Mouse (Mus musculus) inflammation-experienced regulatory T-cells, adult 6 months (primary cell): Measurements from ENCODE around the gene Zfp428. TPM values are rescaled to one million over a fixed set of nuclear protein-coding genes. Genes with fewer than 3 reads are reported as not detected.
A peak's percentile ranks its signal among the peaks of the same experiment; 100 is the strongest.
"Not testable (repeated sequence)": the region's sequence is repeated elsewhere in the genome, so short reads cannot be mapped to it uniquely, and the experiment has no call there.

Source experiments
- ATAC-seq: one replicate; pipeline ENCODE4 v1.8.0; 2017
- polyA plus RNA-seq, 3 experiments: library from polyadenylated mRNA; unstranded; fragments of 100-300 nt; shearing (Covaris generic); gene quantifications; one replicate each; pipeline ENCODE4 v1.2.1; 2017

Zfp428 gene
- polyA plus RNA-seq, 3 experiments from 2014 or later = 0.33 TPM; not detected in 2

- ATAC-seq = peak; percentile 89
These were observed 25.2 kb upstream of the Zfp428 start, which contains the start of gene Cadm4 for GRCm38 (mm10) chr7:24481474-24482207. TSS of gene Cadm4 (plus strand) at chr7:24482023.

GRCm38 (mm10) chr7:24482208-24483020, 24.4 kb upstream of the Zfp428 start:
- no peak for ATAC-seq

- ATAC-seq = not testable (repeated sequence)
These were observed 23.5 kb upstream of the Zfp428 start for GRCm38 (mm10) chr7:24483291-24483690.

DNA sequence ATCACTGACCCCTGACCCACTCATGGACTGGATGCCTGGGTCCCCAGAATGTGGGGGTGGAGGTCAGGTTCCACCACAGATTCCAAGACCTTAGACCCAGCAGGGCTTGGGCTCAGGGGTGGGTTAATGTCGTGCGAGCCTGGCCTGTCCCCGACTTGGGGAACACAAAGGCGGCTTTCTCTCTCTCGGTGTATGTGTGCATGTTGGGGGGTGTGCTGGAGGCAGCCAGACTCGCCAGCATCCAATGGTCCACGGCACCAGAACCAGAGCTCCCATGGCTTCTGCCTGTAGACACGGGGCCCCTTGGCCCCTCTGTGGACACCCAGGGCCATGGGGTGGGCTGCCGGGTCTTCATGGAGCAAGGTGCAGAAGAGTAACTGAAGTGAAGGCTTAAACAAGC, 21.3 kb upstream of the Zfp428 start:
- no peak for ATAC-seq

- ATAC-seq = no peak
These were observed 20.1 kb upstream of the Zfp428 start for GRCm38 (mm10) chr7:24486654-24487130.

DNA sequence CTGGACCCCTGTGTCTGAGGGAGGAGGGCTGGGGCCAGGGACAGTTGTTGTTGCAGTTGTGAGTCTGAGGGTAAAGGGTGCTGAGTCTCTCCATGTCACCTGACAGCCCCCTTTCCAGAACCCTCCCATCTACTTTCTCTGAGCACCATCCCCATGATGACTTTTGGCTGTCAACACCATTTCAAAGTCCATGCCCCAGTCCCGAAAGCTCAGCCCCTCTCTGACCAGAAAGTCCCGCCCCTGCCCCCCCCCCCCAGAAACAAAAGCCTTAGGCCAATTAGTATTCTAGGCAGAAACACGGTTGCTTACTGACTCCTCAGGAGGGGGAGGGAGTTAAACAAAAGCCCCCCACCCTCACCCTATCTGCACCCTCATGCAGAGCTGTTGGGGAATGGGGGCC, 19.4 kb upstream of the Zfp428 start:
- no peak for ATAC-seq

GRCm38 (mm10) chr7:24488303-24488702, 18.5 kb upstream of the Zfp428 start:
- ATAC-seq = no peak

DNA sequence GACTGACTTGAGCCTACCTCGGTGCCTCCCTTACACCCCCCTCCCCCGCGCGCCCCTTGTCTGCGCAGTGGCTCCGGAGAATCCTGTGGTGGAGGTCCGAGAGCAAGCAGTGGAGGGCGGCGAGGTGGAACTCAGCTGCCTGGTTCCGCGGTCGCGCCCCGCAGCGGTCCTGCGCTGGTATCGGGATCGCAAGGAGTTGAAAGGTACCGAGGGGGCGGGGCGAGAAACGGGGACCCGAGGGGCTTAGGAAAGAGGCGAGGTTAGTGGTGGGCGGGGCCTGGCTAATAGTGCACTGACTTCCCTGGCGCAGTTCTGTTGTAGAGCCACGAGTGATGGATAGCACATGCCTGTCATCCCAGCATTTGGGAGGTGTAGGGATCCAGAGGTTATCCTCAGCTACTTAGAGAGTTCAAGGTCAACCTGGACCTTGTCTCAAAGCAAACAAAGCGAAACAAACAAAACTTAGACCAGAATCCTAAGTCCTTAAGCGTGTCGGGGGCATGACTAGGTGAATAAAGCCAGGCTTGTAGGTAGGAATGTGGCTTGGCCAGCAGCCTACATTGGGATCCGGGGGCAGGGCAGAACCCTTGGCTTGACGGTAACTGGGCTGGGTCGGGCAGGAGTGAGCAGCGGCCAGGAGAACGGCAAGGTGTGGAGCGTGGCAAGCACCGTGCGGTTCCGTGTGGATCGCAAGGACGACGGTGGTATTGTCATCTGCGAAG, 6.8 kb upstream of the Zfp428 start:
- ATAC-seq = no peak

DNA sequence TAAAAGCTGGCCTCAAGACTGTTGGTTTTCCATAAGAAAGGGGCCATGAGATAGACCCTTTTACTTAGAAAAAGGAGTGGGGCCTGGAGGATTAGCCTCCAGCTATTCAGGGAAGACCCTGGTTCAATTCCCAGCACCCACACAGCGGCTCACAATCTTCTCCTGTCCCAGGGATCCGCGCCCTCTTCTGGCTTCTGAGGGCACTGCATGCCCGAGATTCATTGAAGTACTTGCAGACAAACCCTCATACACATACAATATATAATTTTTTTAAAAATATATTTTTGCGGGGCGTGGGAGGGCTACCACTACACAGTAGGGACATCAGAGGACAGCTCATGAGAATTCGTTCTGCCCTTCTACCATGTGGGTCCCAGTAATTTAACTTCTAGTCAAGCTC, 5.9 kb upstream of the Zfp428 start:
- ATAC-seq = no peak

- ATAC-seq = no peak
These were observed 5.3 kb upstream of the Zfp428 start for GRCm38 (mm10) chr7:24501492-24501891.

GRCm38 (mm10) chr7:24504004-24504403, 2.8 kb upstream of the Zfp428 start:
- no peak for ATAC-seq

GRCm38 (mm10) chr7:24504868-24505267, 1.9 kb upstream of the Zfp428 start:
- no peak for ATAC-seq

DNA sequence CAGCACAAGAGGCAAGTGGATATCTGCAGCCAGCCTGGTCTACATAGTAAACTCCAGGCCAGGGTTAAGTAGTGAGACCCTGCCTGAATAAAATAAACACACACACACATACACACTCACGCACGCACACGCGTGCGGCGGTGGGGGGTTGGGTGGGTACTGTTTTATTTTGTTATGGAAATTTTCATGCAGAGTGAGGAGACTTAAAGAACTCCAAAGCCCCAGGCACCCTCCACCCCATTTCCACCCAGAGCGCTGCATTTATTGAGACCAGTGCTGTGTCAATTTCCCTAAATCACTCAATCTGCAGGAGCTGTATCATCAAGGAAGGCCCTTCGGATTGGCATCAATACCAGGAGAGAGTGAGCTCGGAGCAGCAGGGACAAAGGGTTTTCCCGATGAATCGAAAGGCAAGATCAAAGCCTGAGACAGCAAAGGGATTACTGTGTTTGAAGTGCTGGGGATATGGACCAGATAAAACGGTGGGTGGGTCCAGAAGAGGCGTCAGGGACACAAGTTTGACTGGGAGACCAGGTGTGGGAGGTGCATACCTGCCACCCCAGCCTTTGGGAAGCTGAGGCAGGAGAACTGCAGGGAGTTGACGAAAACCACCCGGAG, 1.2 kb upstream of the Zfp428 start:
- no peak for ATAC-seq

GRCm38 (mm10) chr7:24506065-24506459, 744 bp upstream of the Zfp428 start:
- ATAC-seq = no peak

DNA sequence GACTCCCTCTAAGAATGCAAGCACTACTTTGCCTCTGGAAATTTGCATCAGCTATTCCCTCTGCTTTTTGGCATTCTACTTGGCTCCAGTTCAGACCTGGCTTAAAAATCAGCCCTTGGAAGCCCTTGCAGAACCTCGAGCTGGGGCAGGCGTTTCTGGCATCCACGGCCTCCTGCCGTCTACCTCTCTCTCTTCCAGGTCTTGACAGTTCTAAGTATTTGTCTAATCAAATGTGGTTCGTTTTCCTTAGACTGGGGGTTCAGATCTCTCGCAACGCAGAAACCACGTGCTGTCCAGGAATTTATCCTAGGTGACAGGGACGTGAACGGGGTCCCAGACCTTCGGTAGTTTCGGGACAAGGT, 349 bp upstream of the Zfp428 start:
- ATAC-seq = no peak

DNA sequence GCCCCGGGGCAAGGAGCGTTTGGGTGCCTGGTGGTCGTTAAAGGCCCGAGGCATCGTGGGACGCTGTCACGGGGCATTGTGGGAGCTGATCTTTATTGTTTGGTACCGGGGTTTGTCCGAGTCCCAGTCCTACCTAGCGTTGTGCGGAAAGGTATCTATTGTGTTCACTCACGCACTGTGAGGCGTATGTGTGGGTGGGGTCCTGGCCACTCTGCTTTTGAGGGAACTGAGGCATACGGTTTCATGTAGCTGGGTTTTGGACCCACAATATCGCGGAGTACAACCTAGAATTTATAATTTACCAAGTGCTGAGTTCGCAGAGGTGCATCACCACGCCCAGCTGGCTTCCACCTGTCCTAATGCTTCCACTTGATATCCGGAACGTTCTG, 914 bp downstream of the Zfp428 start:
- no peak for ATAC-seq

DNA sequence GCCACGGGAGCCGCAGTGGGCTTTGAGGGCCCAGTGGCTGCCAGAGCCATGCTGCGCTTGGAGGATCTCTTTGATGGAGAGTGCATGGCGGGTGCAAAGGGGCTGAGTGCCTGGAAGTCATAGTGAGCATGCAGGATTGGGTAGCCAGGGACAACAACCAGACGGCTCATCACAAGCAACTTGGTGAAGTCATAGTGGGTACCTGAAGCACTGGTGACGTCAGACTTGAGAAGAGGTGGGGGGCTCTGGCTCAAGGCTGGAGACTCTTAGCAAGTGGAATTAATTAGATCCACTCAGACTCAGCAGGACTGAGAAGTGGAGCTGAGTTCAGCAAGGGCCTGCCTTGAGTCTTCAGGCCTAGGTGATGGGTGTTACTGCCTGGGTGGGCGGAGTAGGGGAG, 5.5 kb downstream of the Zfp428 start, which contains the start of gene AC161166.1:
Gene AC161166.1 (minus strand): TSS at position 101 of the 400 bp plus-strand sequence.
- ATAC-seq = no peak

GRCm38 (mm10) chr7:24516319-24516718, 9.5 kb downstream of the Zfp428 start:
- not testable (repeated sequence) for ATAC-seq

- ATAC-seq = no peak
These were observed 10.3 kb downstream of the Zfp428 start for GRCm38 (mm10) chr7:24517077-24517476.

- ATAC-seq = no peak
These were observed 10.8 kb downstream of the Zfp428 start for GRCm38 (mm10) chr7:24517654-24518053.

- no peak for ATAC-seq
These were observed 12.3 kb downstream of the Zfp428 start for GRCm38 (mm10) chr7:24519130-24519529.

- not testable (repeated sequence) for ATAC-seq
These were observed 13.2 kb downstream of the Zfp428 start for GRCm38 (mm10) chr7:24520054-24520453.

DNA sequence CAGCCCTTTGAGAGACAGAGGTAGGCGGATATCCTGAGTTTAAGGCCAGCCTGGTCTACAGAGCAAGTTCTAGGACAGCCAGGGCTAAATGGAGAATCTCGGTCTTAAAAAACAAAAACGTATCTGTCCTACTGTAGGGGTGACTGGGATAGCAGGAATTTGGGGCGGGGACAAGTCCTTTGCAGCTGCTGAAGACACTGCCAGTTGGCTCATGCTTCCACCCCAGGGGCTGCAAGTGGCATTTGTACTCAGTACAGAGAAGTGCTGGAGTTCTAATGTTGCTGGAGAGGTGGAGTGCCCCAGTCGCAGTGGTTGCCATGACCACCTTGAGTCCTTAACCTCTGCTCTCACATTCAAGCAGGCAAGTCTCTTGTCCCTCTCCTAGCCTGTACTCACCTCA, 16.0 kb downstream of the Zfp428 start:
- no peak for ATAC-seq
